Mouse (Mus musculus): ENCODE measurements around the gene Wwc1. TPM values are rescaled to one million over a fixed set of nuclear protein-coding genes. Genes with fewer than 3 reads are reported as not detected.

Gene Wwc1
- polyA plus RNA-seq, 1 experiment from 2014 or later = 14.9 TPM

GRCm38 (mm10) chr11:35882777-35883176 is 97.5 kb downstream of the Wwc1 start:
- no peaks in the 10 kb centered on the region for H3K27me3 ChIP-seq (replicated peaks; ENCODE audit: control insufficient read depth, insufficient read depth, low read length)
- H3K27ac ChIP-seq (ENCODE audit: low read length) = no peak overlapping the region
- WGBS = 98% methylated on average over 6 of the region's 6 CpGs
- H3K9ac ChIP-seq (replicated peaks; ENCODE audit: low read depth, low read length) = no peak overlapping the region
- H3K4me1 ChIP-seq (replicated peaks; ENCODE audit: control insufficient read depth, insufficient read depth, low read length) = peaks cover 7% of the 10 kb centered on the region; the same call in 1 of the 2 replicates
- no peaks in the 10 kb centered on the region for H3K9me3 ChIP-seq (ENCODE audit: control insufficient read depth, low read length)
- ATAC-seq = no peak
- H3K36me3 ChIP-seq (ENCODE audit: control insufficient read depth, insufficient read depth) = peaks cover 6% of the 10 kb centered on the region; the same call in 1 of the 2 replicates
- no peak overlapping the region for H3K4me3 ChIP-seq (replicated peaks; ENCODE audit: low read length)
- H3K4me2 ChIP-seq (ENCODE audit: low read length) = no peak overlapping the region

GRCm38 (mm10) chr11:35878559-35878897 is 101.8 kb downstream of the Wwc1 start:
- H3K9ac ChIP-seq (replicated peaks; ENCODE audit: low read depth, low read length) = no peak overlapping the region
- H3K9me3 ChIP-seq (ENCODE audit: control insufficient read depth, low read length) = no peaks in the 10 kb centered on the region
- WGBS = 47% methylated on average over 4 of the region's 4 CpGs
- no peaks in the 10 kb centered on the region for H3K27me3 ChIP-seq (replicated peaks; ENCODE audit: control insufficient read depth, insufficient read depth, low read length)
- H3K4me3 ChIP-seq (replicated peaks; ENCODE audit: low read length) = no peak overlapping the region
- H3K4me2 ChIP-seq (ENCODE audit: low read length) = no peak overlapping the region
- no peak; the same call in 1 of the 2 replicates for ATAC-seq
- H3K27ac ChIP-seq (ENCODE audit: low read length) = peak overlapping the region; percentile 51
- H3K36me3 ChIP-seq (ENCODE audit: control insufficient read depth, insufficient read depth) = peaks cover 6% of the 10 kb centered on the region; the same call in 1 of the 2 replicates
- H3K4me1 ChIP-seq (replicated peaks; ENCODE audit: control insufficient read depth, insufficient read depth, low read length) = peaks cover 22% of the 10 kb centered on the region

DNA sequence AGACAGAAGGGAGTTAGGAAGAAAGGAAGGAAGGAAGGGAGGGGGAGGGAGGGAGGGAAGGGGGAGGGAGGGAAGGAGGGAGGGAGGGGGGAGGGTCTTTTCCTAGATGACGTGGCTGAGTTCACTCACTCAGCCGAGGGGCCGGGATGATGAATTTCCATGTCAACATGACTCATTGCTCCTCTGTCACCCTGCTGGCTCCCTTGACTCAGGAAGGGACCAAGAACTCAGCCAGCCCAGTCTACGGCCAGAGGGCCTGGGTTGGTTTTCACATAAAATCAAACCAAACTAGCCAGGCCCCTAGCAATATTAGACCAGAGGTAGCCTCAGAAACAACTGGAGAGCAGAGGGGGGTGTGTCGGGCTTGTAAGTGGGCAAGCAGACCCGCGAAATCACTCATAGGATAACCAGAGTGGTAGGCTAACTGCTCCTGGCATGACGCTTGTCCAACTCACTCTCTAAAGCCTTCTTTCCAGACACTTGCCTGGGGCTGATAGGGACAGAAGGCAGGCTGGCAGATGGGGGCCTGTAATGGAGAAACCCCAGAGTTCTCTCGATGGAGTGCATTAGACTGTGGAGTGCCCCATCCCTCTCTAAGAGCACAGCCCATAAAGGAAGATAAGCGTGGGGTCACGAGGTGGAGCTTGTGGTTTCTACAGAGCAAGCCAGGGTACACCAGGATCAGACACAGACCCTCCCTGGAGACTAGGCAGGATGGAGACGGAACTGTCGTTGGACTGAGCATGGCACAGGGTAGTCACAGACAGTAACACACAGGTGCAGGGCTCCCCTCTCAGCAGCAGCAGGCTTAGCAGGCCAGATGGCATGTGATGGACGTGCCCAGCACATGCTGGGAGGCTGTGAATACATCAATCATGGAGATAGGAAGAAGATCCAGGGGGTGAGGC is 102.4 kb downstream of the Wwc1 start:
- H3K36me3 ChIP-seq (ENCODE audit: control insufficient read depth, insufficient read depth) = peaks cover 5% of the 10 kb centered on the region; the same call in 1 of the 2 replicates
- H3K4me3 ChIP-seq (replicated peaks; ENCODE audit: low read length) = no peak overlapping the region
- WGBS = 54% methylated on average over 14 of the region's 14 CpGs
- no peaks in the 10 kb centered on the region for H3K9me3 ChIP-seq (ENCODE audit: control insufficient read depth, low read length)
- ATAC-seq = peak; percentile 68
- H3K4me2 ChIP-seq (ENCODE audit: low read length) = no peak overlapping the region
- H3K4me1 ChIP-seq (replicated peaks; ENCODE audit: control insufficient read depth, insufficient read depth, low read length) = peaks cover 25% of the 10 kb centered on the region
- no peaks in the 10 kb centered on the region for H3K27me3 ChIP-seq (replicated peaks; ENCODE audit: control insufficient read depth, insufficient read depth, low read length)
- H3K9ac ChIP-seq (replicated peaks; ENCODE audit: low read depth, low read length) = no peak overlapping the region
- H3K27ac ChIP-seq (ENCODE audit: low read length) = peak overlapping the region; percentile 68

DNA sequence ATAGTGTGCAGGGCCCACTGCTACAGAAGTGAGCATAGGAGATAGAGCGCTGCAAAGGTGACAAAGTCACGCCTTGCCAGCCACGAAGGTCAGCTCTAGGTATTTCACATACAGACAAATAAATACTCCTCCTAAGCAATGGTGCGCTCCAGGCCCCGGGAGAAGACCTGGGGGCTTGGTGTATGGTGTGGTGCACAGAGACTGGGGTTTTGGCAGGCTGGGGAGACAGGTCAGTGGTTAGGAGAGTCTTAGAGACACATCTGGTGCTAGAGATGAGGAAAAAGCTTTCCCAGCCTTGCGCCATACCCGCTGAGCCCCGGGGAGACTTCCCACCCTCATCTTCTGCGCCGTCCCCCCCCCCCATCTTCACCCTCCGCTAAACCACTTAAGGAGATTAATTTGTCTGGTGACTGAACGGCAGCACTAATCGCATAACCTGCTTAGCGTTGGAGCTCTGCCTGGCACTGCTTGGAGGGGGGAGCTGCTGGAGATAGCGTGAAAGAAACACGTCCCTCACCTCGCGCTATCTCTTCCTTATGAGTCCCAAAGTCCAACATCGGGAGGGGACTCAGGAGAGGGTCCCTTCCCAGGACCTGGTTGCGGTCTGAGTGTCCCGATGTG is 106.6 kb downstream of the Wwc1 start:
- Histone ChIP-seq H3K36me3 (ENCODE audit: control insufficient read depth, insufficient read depth) (0 out of 2 replicates have a peak, but pooled peaks cover 4% of the 10 kb centered on the region), H3K27ac (ENCODE audit: low read length) (no peak overlapping the region; the same call in 1 of the 2 replicates), H3K27me3 (replicated peaks; ENCODE audit: control insufficient read depth, insufficient read depth, low read length) (no peaks in the 10 kb centered on the region), H3K4me1 (replicated peaks; ENCODE audit: control insufficient read depth, insufficient read depth, low read length) (peaks cover 25% of the 10 kb centered on the region), H3K4me2 (ENCODE audit: low read length) (peak overlapping the region; percentile 29), H3K4me3 (replicated peaks; ENCODE audit: low read length) (no peak overlapping the region), H3K9ac (replicated peaks; ENCODE audit: low read depth, low read length) (peak overlapping the region; percentile 17; the same call in 1 of the 2 replicates), H3K9me3 (ENCODE audit: control insufficient read depth, low read length) (no peaks in the 10 kb centered on the region)
- 19% methylated on average over 21 of the region's 21 CpGs for WGBS
- ATAC-seq = peak; percentile 58

DNA sequence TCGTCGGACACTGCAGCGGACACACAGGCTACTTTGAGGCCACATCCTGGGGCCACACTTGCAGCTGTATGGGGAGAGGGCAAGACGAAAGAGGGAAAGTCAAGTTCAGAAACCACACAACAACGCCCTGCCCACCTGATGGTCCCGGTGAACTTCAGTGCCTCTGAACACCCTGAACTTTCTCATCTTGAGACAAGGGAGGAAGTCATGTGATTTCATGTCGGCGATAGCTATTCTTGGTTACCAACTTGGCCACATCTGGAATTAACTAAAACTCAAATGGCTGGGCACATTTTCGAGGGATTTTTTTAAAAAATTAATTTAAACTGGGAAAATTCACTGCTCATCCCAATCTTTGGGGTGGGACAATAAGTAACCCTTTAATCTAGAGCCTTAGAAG is 109.4 kb downstream of the Wwc1 start:
- Histone ChIP-seq H3K9me3 (ENCODE audit: control insufficient read depth, low read length) (no peaks in the 10 kb centered on the region), H3K9ac (replicated peaks; ENCODE audit: low read depth, low read length) (no peak overlapping the region), H3K27me3 (replicated peaks; ENCODE audit: control insufficient read depth, insufficient read depth, low read length) (no peaks in the 10 kb centered on the region), H3K4me3 (replicated peaks; ENCODE audit: low read length) (no peak overlapping the region), H3K27ac (ENCODE audit: low read length) (no peak overlapping the region), H3K36me3 (ENCODE audit: control insufficient read depth, insufficient read depth) (0 out of 2 replicates have a peak, but pooled peaks cover 4% of the 10 kb centered on the region), H3K4me1 (replicated peaks; ENCODE audit: control insufficient read depth, insufficient read depth, low read length) (peaks cover 18% of the 10 kb centered on the region), H3K4me2 (ENCODE audit: low read length) (no peak overlapping the region)
- WGBS = 90% methylated on average over 9 of the region's 9 CpGs
- ATAC-seq = no peak

GRCm38 (mm10) chr11:35866140-35866539 is 114.2 kb downstream of the Wwc1 start:
- H3K27me3 ChIP-seq (replicated peaks; ENCODE audit: control insufficient read depth, insufficient read depth, low read length) = no peaks in the 10 kb centered on the region
- H3K9me3 ChIP-seq (ENCODE audit: control insufficient read depth, low read length) = no peaks in the 10 kb centered on the region
- H3K36me3 ChIP-seq (ENCODE audit: control insufficient read depth, insufficient read depth) = 0 out of 2 replicates have a peak, but pooled peaks cover 4% of the 10 kb centered on the region
- no peak overlapping the region for H3K9ac ChIP-seq (replicated peaks; ENCODE audit: low read depth, low read length)
- WGBS = 16% methylated on average over 7 of the region's 7 CpGs
- no peak overlapping the region for H3K4me3 ChIP-seq (replicated peaks; ENCODE audit: low read length)
- H3K27ac ChIP-seq (ENCODE audit: low read length) = peak overlapping the region; percentile 91
- ATAC-seq = peak; percentile 18
- peaks cover 31% of the 10 kb centered on the region for H3K4me1 ChIP-seq (replicated peaks; ENCODE audit: control insufficient read depth, insufficient read depth, low read length)
- no peak overlapping the region for H3K4me2 ChIP-seq (ENCODE audit: low read length)

DNA sequence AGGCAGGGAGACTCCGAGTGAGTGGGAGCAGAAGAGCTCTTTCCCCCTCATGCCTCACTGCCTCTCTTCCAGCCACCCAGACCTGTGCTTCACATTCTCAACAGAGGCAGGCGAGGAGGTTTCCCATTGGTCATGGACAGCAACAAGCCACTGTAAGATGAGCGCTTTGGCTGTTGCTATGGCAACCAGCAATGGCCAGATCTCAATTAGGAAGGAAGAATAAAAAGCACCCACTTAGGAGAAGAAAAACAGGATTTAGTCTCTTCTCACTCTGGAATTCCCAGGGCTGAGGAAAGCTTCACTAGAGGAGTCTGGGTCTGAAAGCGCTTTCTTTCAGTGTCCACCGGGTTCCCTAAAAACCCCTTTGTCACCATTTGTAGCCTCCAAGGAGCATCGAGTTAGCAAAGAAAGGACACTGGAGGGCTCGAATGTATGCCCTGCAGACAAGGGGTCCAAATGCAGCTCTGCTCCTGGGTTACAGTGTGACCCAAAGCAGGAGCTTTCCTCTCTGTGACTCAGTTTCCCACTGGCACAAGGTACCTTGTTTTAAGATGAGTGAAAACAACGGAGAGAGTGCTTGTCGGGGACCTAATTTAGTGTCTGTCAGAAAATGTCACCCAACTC is 115.2 kb downstream of the Wwc1 start:
- H3K27me3 ChIP-seq (replicated peaks; ENCODE audit: control insufficient read depth, insufficient read depth, low read length) = no peaks in the 10 kb centered on the region
- H3K4me2 ChIP-seq (ENCODE audit: low read length) = peak overlapping the region; percentile 31
- no peaks in the 10 kb centered on the region for H3K9me3 ChIP-seq (ENCODE audit: control insufficient read depth, low read length)
- 3% methylated on average over 9 of the region's 9 CpGs for WGBS
- peak overlapping the region; percentile 38 for H3K9ac ChIP-seq (replicated peaks; ENCODE audit: low read depth, low read length)
- no peaks in the 10 kb centered on the region for H3K36me3 ChIP-seq (ENCODE audit: control insufficient read depth, insufficient read depth)
- H3K4me1 ChIP-seq (replicated peaks; ENCODE audit: control insufficient read depth, insufficient read depth, low read length) = peaks cover 31% of the 10 kb centered on the region
- peak; percentile 90 for ATAC-seq
- H3K27ac ChIP-seq (ENCODE audit: low read length) = peak overlapping the region; percentile 91
- H3K4me3 ChIP-seq (replicated peaks; ENCODE audit: low read length) = no peak overlapping the region

- Histone ChIP-seq H3K27ac (ENCODE audit: low read length) (peak overlapping the region; percentile 91; the same call in 1 of the 2 replicates), H3K9ac (replicated peaks; ENCODE audit: low read depth, low read length) (no peak overlapping the region), H3K4me1 (replicated peaks; ENCODE audit: control insufficient read depth, insufficient read depth, low read length) (peaks cover 31% of the 10 kb centered on the region), H3K4me2 (ENCODE audit: low read length) (no peak overlapping the region), H3K9me3 (ENCODE audit: control insufficient read depth, low read length) (no peaks in the 10 kb centered on the region), H3K27me3 (replicated peaks; ENCODE audit: control insufficient read depth, insufficient read depth, low read length) (no peaks in the 10 kb centered on the region), H3K36me3 (ENCODE audit: control insufficient read depth, insufficient read depth) (0 out of 2 replicates have a peak, but pooled peaks cover 2% of the 10 kb centered on the region), H3K4me3 (replicated peaks; ENCODE audit: low read length) (no peak overlapping the region)
- 68% methylated on average over 5 of the region's 5 CpGs for WGBS
- no peak for ATAC-seq
Observed at GRCm38 (mm10) chr11:35863653-35864052, 116.7 kb downstream of the Wwc1 start.
